Mouse (Mus musculus) hematopoietic stem cell, adult 5-6 weeks (primary cell): ENCODE results near the gene Dmgdh. TPM values are rescaled to one million over a fixed set of nuclear protein-coding genes. Genes with fewer than 3 reads are reported as not detected.

Source experiments
- total RNA-seq: library from RNA; stranded (forward); fragments of 172-1452, 232-1000 nt; gene quantifications from 2 replicates; pipeline ENCODE4 v1.2.3, GENCODE M21; 2017

The Dmgdh gene
- total RNA-seq, 1 experiment from 2014 or later, result not detected

Other genes with a start within 250 kb of the Dmgdh start
- 17.0 and 17.8 TPM in 2 replicates for gene Jmy, start 174.6 kb upstream of the Dmgdh start, total RNA-seq
- not detected in 2 replicates for gene Bhmt, start 36.5 kb upstream of the Dmgdh start, total RNA-seq
- not detected in 2 replicates for gene Bhmt2, start 131 bp upstream of the Dmgdh start, total RNA-seq
- 13.8 and 16.3 TPM in 2 replicates for gene Arsb, start 97.2 kb downstream of the Dmgdh start, total RNA-seq